In genomic region chr12:85704566-85704965, GRCm38 (mm10) we compare ENCODE assay signal across 8 mouse cellular contexts. TPM values are rescaled to one million over a fixed set of nuclear protein-coding genes. Genes with fewer than 3 reads are reported as not detected.
DNase-seq lines count a peak whose midpoint lies in the region; ATAC-seq and TF ChIP-seq lines count a peak whose summit lies in the region.

No protein-coding gene starts in this region.

- H3K4me1 ChIP-seq in midbrain, postnatal 0 days (ENCODE audit: insufficient read depth, low read length): no peaks in the 10 kb centered on the region; the same call in 1 of the 2 replicates
- peaks cover 10% of the 10 kb centered on the region; the same call in 1 of the 2 replicates for H3K4me1 ChIP-seq in midbrain, embryonic 14.5 days (ENCODE audit: control insufficient read depth, insufficient read depth, low read length)
- H3K4me1 ChIP-seq in liver, embryonic 16.5 days (ENCODE audit: control insufficient read depth, low read depth, low read length): peaks cover 9% of the 10 kb centered on the region

- H3K4me3 ChIP-seq in midbrain, postnatal 0 days (ENCODE audit: low read depth, low read length): no peak overlapping the region
- no peak overlapping the region for H3K4me3 ChIP-seq in midbrain, embryonic 14.5 days (replicated peaks; ENCODE audit: low read depth, low read length)
- H3K4me3 ChIP-seq in liver, embryonic 16.5 days (ENCODE audit: low read depth, low read length): no peak overlapping the region

- no peak overlapping the region for H3K4me2 ChIP-seq in midbrain, postnatal 0 days (ENCODE audit: low read depth, low read length, poor library complexity, severe bottlenecking)
- H3K4me2 ChIP-seq in midbrain, embryonic 14.5 days (ENCODE audit: low read length): no peak overlapping the region
- H3K4me2 ChIP-seq in liver, embryonic 16.5 days (ENCODE audit: low read depth, low read length): no peak overlapping the region

- peaks cover 11% of the 10 kb centered on the region; the same call in 1 of the 2 replicates for H3K27me3 ChIP-seq in midbrain, postnatal 0 days (ENCODE audit: insufficient read depth, low read length)
- H3K27me3 ChIP-seq in midbrain, embryonic 14.5 days (ENCODE audit: control insufficient read depth, insufficient read depth, low read length): peaks cover 6% of the 10 kb centered on the region; the same call in 1 of the 2 replicates
- no peaks in the 10 kb centered on the region for H3K27me3 ChIP-seq in liver, embryonic 16.5 days (ENCODE audit: control insufficient read depth, insufficient read depth, low read depth, low read length)

- H3K36me3 ChIP-seq in midbrain, postnatal 0 days (ENCODE audit: insufficient read depth, low read length): no peaks in the 10 kb centered on the region
- no peaks in the 10 kb centered on the region for H3K36me3 ChIP-seq in midbrain, embryonic 14.5 days (ENCODE audit: control insufficient read depth, insufficient read depth, low read length)
- no peaks in the 10 kb centered on the region for H3K36me3 ChIP-seq in liver, embryonic 16.5 days (ENCODE audit: control insufficient read depth, insufficient read depth)

- no peak for TF ChIP-seq CTCF in midbrain, postnatal 0 days (IDR thresholded peaks at IDR 0.05)

- no peak overlapping the region for H3K27ac ChIP-seq in midbrain, postnatal 0 days (ENCODE audit: low read depth, low read length)
- no peak overlapping the region for H3K27ac ChIP-seq in midbrain, embryonic 14.5 days (replicated peaks; ENCODE audit: low read depth, low read length)
- H3K27ac ChIP-seq in liver, embryonic 16.5 days (ENCODE audit: low read length): peak overlapping the region; percentile 78

- no peak overlapping the region for H3K9ac ChIP-seq in midbrain, postnatal 0 days (replicated peaks; ENCODE audit: low read length, poor library complexity, severe bottlenecking)
- no peak overlapping the region for H3K9ac ChIP-seq in midbrain, embryonic 14.5 days (replicated peaks; ENCODE audit: low read length)
- no peak overlapping the region for H3K9ac ChIP-seq in liver, embryonic 16.5 days (ENCODE audit: low read depth, low read length)

- ATAC-seq in midbrain, postnatal 0 days (ENCODE audit: low FRiP score): no peak
- ATAC-seq in midbrain, embryonic 14.5 days (ENCODE audit: low FRiP score, low TSS enrichment): no peak
- ATAC-seq in liver, embryonic 16.5 days (ENCODE audit: low read depth): no peak

- DNase-seq in heart, adult 11 months: peak; percentile 89
- no peak for DNase-seq in heart, postnatal 4 days
- DNase-seq in midbrain, postnatal 0 days (ENCODE audit: low spot score): peak; percentile 28
- no peak for DNase-seq in midbrain, embryonic 14.5 days
- peak; percentile 27 for DNase-seq in thymus, postnatal 25 days
- no peak for DNase-seq in urinary bladder, adult 2 months (ENCODE audit: low spot score)
- no peak for DNase-seq in kidney, postnatal 10 days

- WGBS in midbrain, postnatal 0 days: 78% methylated on average over 7 of the region's 7 CpGs
- whole genome bisulfite sequencing in midbrain, embryonic 14.5 days: 69% methylated on average over 7 of the region's 7 CpGs
- 31% methylated on average over 7 of the region's 7 CpGs for WGBS in liver, embryonic 16.5 days (ENCODE audit: insufficient replicate concordance)

- no peaks in the 10 kb centered on the region for H3K9me3 ChIP-seq in midbrain, postnatal 0 days (ENCODE audit: low read length)
- H3K9me3 ChIP-seq in midbrain, embryonic 14.5 days (ENCODE audit: control insufficient read depth, low read length): no peaks in the 10 kb centered on the region
- H3K9me3 ChIP-seq in liver, embryonic 16.5 days (replicated peaks; ENCODE audit: control insufficient read depth, low read length): no peaks in the 10 kb centered on the region

RNA-seq across cellular contexts. Expression of gene Batf, which starts 18.1 kb away (rescaled TPM):
- total RNA-seq in heart, postnatal 4 days (2021): 1 to 10 TPM in 1 of 2 experiments, under 1 TPM in 1; 0.74 to 1.5 TPM
- 0.28 and 3.1 TPM in 2 replicates for total RNA-seq in midbrain, postnatal 0 days (2014; rRNA removed)
- 0.83 and 1.3 TPM in 2 replicates for polyA plus RNA-seq in midbrain, postnatal 0 days (2015; fragmentation: Nextera tagmentation; extraction: Ambion mirVana)
- 0.68 TPM in 1 of 2 replicates, not detected in the other for polyA plus RNA-seq in midbrain, embryonic 14.5 days (2014; fragmentation: Nextera tagmentation; extraction: Ambion mirVana)
- polyA plus RNA-seq in liver, embryonic 16.5 days (2015; fragmentation: Nextera tagmentation; extraction: Ambion mirVana): 2.5 and 4.0 TPM in 2 replicates
- 4.0 and 4.9 TPM in 2 replicates for polyA plus RNA-seq in urinary bladder, adult 2 months (2012; rRNA removed)

RNA-seq across cellular contexts. Expression of gene Flvcr2, which starts 41.8 kb away (rescaled TPM):
- 1 to 10 TPM; 4.9 to 6.0 TPM for total RNA-seq in heart, postnatal 4 days (2021)
- 4.8 and 5.5 TPM in 2 replicates for total RNA-seq in midbrain, postnatal 0 days (2014; rRNA removed)
- 3.9 and 4.2 TPM in 2 replicates for polyA plus RNA-seq in midbrain, postnatal 0 days (2015; fragmentation: Nextera tagmentation; extraction: Ambion mirVana)
- polyA plus RNA-seq in midbrain, embryonic 14.5 days (2014; fragmentation: Nextera tagmentation; extraction: Ambion mirVana): 2.9 and 4.5 TPM in 2 replicates
- polyA plus RNA-seq in liver, embryonic 16.5 days (2015; fragmentation: Nextera tagmentation; extraction: Ambion mirVana): 8.8 and 10.0 TPM in 2 replicates
- polyA plus RNA-seq in urinary bladder, adult 2 months (2012; rRNA removed): 5.9 and 6.0 TPM in 2 replicates

Comparison
In these comparisons a context has a peak if more than half of its experiments do, and no peak if none do; other contexts are left out.
1. DNase-seq: peak in heart, adult 11 months (single experiment), midbrain, postnatal 0 days (single experiment) and thymus, postnatal 25 days (single experiment); none in heart, postnatal 4 days (single experiment), midbrain, embryonic 14.5 days (single experiment), urinary bladder, adult 2 months (single experiment) and kidney, postnatal 10 days (single experiment).